Mouse (Mus musculus): ENCODE data around the gene Dennd4a. TPM values are rescaled to one million over a fixed set of nuclear protein-coding genes. Genes with fewer than 3 reads are reported as not detected.

Dennd4a gene
- polyA plus RNA-seq (2015; fragmentation: Nextera tagmentation; extraction: Ambion mirVana): 5.9 and 6.1 TPM in 2 replicates

GRCm38 (mm10) chr9:64810822-64811537 lies at the start of gene Dennd4a:
Gene Dennd4a, plus strand, starts transcription at chr9:64811340.

GRCm38 (mm10) chr9:64951161-64951657 lies 140.1 kb downstream of the Dennd4a start, which contains the start of gene Slc24a1:
Gene Slc24a1, minus strand, starts transcription at chr9:64951607.

GRCm38 (mm10) chr9:64960117-64960977 lies 149.2 kb downstream of the Dennd4a start, which contains the start of gene Ints14:
Gene Ints14, plus strand, starts transcription at chr9:64960905.

Other genes starting within 250 kb of the Dennd4a start
- 795 and 840 TPM in 2 replicates for gene Rab11a, start 73.6 kb upstream of the Dennd4a start, polyA plus RNA-seq (2015; fragmentation: Nextera tagmentation; extraction: Ambion mirVana)
- gene Slc24a1, start 140.3 kb downstream of the Dennd4a start, polyA plus RNA-seq (2015; fragmentation: Nextera tagmentation; extraction: Ambion mirVana): 0.10 and 0.14 TPM in 2 replicates
- gene Ints14, start 149.6 kb downstream of the Dennd4a start, polyA plus RNA-seq (2015; fragmentation: Nextera tagmentation; extraction: Ambion mirVana): 28.8 and 31.7 TPM in 2 replicates
- 36.7 and 42.1 TPM in 2 replicates for gene Hacd3, start 210.4 kb downstream of the Dennd4a start, polyA plus RNA-seq (2015; fragmentation: Nextera tagmentation; extraction: Ambion mirVana)
- gene Dpp8, start 221.1 kb downstream of the Dennd4a start, polyA plus RNA-seq (2015; fragmentation: Nextera tagmentation; extraction: Ambion mirVana): 22.1 and 26.4 TPM in 2 replicates